Mouse (Mus musculus) heart, adult 2 months (tissue): ENCODE measurements around the gene Prss42.

ENCODE experiments used
- CTCF ChIP-seq: fragments of 200-600 bp; IDR thresholded peaks from 2 replicates; pipeline ENCODE4 v1.8.1; 2022; ENCODE audit warnings: antibody characterized with exemption, mild to moderate bottlenecking, moderate library complexity
- EP300 ChIP-seq: fragments of 200-500 bp; IDR thresholded peaks from 2 replicates; pipeline ENCODE4 v1.6.1; 2011; ENCODE audit warnings: low read depth, low read length, control low read depth; ENCODE audit not compliant: insufficient read depth
- POLR2A ChIP-seq: fragments of 200-500 bp; IDR thresholded peaks from 2 replicates; pipeline ENCODE4 v1.6.1; 2011; ENCODE audit warnings: mild to moderate bottlenecking, low read depth, low read length, control low read depth; ENCODE audit not compliant: insufficient read depth

DNA sequence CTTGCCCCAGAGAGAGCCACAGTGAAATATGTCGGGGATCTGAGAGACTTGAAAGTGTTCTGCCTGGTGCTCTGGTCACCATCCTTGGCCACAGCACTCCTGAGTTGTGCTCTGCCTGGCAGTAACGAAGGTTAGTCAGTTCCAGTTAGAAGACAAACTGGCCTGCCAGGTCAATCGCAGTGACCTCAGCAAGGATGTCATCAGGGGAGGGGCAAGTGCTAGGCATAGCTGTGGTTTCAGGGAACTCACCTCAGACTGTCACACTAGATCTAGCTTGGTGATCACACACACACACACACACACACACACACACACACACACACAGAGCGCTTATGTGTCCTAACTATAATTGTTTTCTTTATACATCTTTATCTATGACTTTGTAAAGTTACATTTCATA is 5.3 kb downstream of the Prss42 start:
- TF ChIP-seq POLR2A, result no peak
- TF ChIP-seq EP300, result no peak
- no peak for TF ChIP-seq CTCF
